Mouse (Mus musculus) spleen, adult 2 months (tissue): Measurements from ENCODE around the gene Cyp27b1. TPM values are rescaled to one million over a fixed set of nuclear protein-coding genes. Genes with fewer than 3 reads are reported as not detected.

ENCODE experiments used
- DNase-seq, 2 experiments: peaks; one replicate each; pipeline versions ENCODE4 v3.0.0 to v3.0.0-alpha.2; 2012 to 2021; ENCODE audit warnings: low spot score in 2 of 2, low read depth in 1 of 2
- H3K27ac ChIP-seq: fragments of 200-500 bp; 2 replicates; pipeline ENCODE4 v1.5.1; 2012; ENCODE audit warnings: low read length, inconsistent platforms; ENCODE audit not compliant: insufficient read depth
- H3K27me3 ChIP-seq: fragments of 200-500 bp; 2 replicates; pipeline ENCODE4 v1.6.1; 2012; ENCODE audit warnings: mild to moderate bottlenecking, moderate library complexity, low read length, inconsistent platforms; ENCODE audit not compliant: control insufficient read depth, insufficient read depth
- H3K36me3 ChIP-seq: fragments of 200-500 bp; 2 replicates; pipeline ENCODE4 v1.6.1; 2012; ENCODE audit warnings: mild to moderate bottlenecking, low read length, inconsistent platforms; ENCODE audit not compliant: control insufficient read depth, insufficient read depth
- H3K4me1 ChIP-seq: fragments of 200-500 bp; 2 replicates; pipeline ENCODE4 v1.6.1; 2011; ENCODE audit warnings: inconsistent platforms; ENCODE audit not compliant: control insufficient read depth, insufficient read depth, insufficient read length
- H3K4me3 ChIP-seq: fragments of 200-500 bp; 2 replicates; pipeline ENCODE4 v1.5.1; 2011; ENCODE audit warnings: mild to moderate bottlenecking, inconsistent platforms; ENCODE audit not compliant: insufficient read depth, insufficient read length; ENCODE audit errors: extremely low read depth
- CTCF ChIP-seq: fragments of 200-500 bp; IDR thresholded peaks from 2 replicates; pipeline ENCODE4 v1.5.1; 2011; ENCODE audit warnings: mild to moderate bottlenecking, inconsistent platforms; ENCODE audit not compliant: insufficient read depth, insufficient read length, insufficient replicate concordance; ENCODE audit errors: extremely low read depth
- POLR2A ChIP-seq: fragments of 200-500 bp; IDR thresholded peaks from 2 replicates; pipeline ENCODE4 v1.6.1; 2011; ENCODE audit warnings: low read depth, low read length, inconsistent platforms
- WGBS: fragments of 180-500 bp; shearing (Covaris S2); methylation state at CpG from one replicate; pipeline ENCODE4 v1.1.7; 2018; 5-methylcytosine and 5-hydroxymethylcytosine counted together
- polyA plus RNA-seq: library from polyadenylated mRNA; depleted of rRNA; stranded (reverse); fragments of >200 nt; gene quantifications from 2 replicates; pipeline ENCODE4 v1.2.3, GENCODE M21; 2012

Gene Cyp27b1
- polyA plus RNA-seq, 1 experiment, result 0.26 TPM

- TF ChIP-seq CTCF, result no peak
- no peak for TF ChIP-seq POLR2A
- WGBS, result 71% methylated on average over 5 of the region's 5 CpGs
- H3K4me1 ChIP-seq, result peaks cover 10% of the 10 kb centered on the region; the same call in 1 of the 2 replicates
- no peak for DNase-seq
- H3K36me3 ChIP-seq, result peaks cover 5% of the 10 kb centered on the region
- H3K27me3 ChIP-seq, result peaks cover 7% of the 10 kb centered on the region
- no peak overlapping the region for H3K27ac ChIP-seq
- H3K4me3 ChIP-seq, result no peak overlapping the region
Measured at GRCm38 (mm10) chr10:127062503-127062902, 14.5 kb downstream of the Cyp27b1 start.

GRCm38 (mm10) chr10:127063239-127063872 lies 15.3 kb downstream of the Cyp27b1 start, which contains the start of gene Cdk4:
Gene Cdk4, plus strand, starts transcription at chr10:127063534.
- 1% methylated on average over 45 of the region's 46 CpGs for WGBS
- peak; percentile 96 for DNase-seq

GRCm38 (mm10) chr10:127063913-127064870 lies 16.1 kb downstream of the Cyp27b1 start:
- Histone ChIP-seq H3K4me3 (peak overlapping the region; percentile 64), H3K27me3 (peaks cover 6% of the 10 kb centered on the region), H3K27ac (peak overlapping the region; percentile 68), H3K4me1 (peaks cover 4% of the 10 kb centered on the region; the same call in 1 of the 2 replicates), H3K36me3 (peaks cover 8% of the 10 kb centered on the region)
- 9% methylated on average over 37 of the region's 37 CpGs for WGBS
- TF ChIP-seq POLR2A, result no peak
- DNase-seq, result no peak

More at GRCm38 (mm10) chr10:127063239-127063872, 15.3 kb downstream of the Cyp27b1 start, which contains the start of gene Cdk4:
- Histone ChIP-seq H3K27ac (peak within 1 kb of the TSS; percentile 68), H3K27me3 (peaks cover 7% of the 10 kb centered on the region), H3K4me3 (peak within 1 kb of the TSS; percentile 64), H3K36me3 (peaks cover 8% of the 10 kb centered on the region), H3K4me1 (peaks cover 10% of the 10 kb centered on the region; the same call in 1 of the 2 replicates)
- no peak for TF ChIP-seq CTCF
- peak; percentile 38; the same call in 1 of the 2 replicates for TF ChIP-seq POLR2A

- H3K27ac ChIP-seq, result no peak overlapping the region
- DNase-seq, result no peak
- no peak overlapping the region for H3K4me3 ChIP-seq
- TF ChIP-seq POLR2A, result no peak
- no peak for TF ChIP-seq CTCF
- 85% methylated on average over 9 of the region's 9 CpGs for WGBS
- H3K27me3 ChIP-seq, result no peaks in the 10 kb centered on the region
- H3K36me3 ChIP-seq, result peaks cover 8% of the 10 kb centered on the region
- peaks cover 8% of the 10 kb centered on the region; the same call in 1 of the 2 replicates for H3K4me1 ChIP-seq
Measured at GRCm38 (mm10) chr10:127065981-127066380, 17.9 kb downstream of the Cyp27b1 start.

- no peak for TF ChIP-seq CTCF
- no peak for TF ChIP-seq POLR2A
- WGBS, result 95% methylated on average over 14 of the region's 14 CpGs
- no peak overlapping the region for H3K4me3 ChIP-seq
- H3K27me3 ChIP-seq, result no peaks in the 10 kb centered on the region
- no peak overlapping the region for H3K27ac ChIP-seq
- H3K4me1 ChIP-seq, result peaks cover 8% of the 10 kb centered on the region; the same call in 1 of the 2 replicates
- no peak for DNase-seq
- peaks cover 8% of the 10 kb centered on the region for H3K36me3 ChIP-seq
Measured at GRCm38 (mm10) chr10:127066519-127067018, 18.5 kb downstream of the Cyp27b1 start.

- Histone ChIP-seq H3K27me3 (no peaks in the 10 kb centered on the region), H3K36me3 (peaks cover 8% of the 10 kb centered on the region), H3K27ac (no peak overlapping the region), H3K4me1 (peaks cover 8% of the 10 kb centered on the region; the same call in 1 of the 2 replicates), H3K4me3 (no peak overlapping the region)
- WGBS, result 62% methylated on average over 9 of the region's 9 CpGs
- no peak for DNase-seq
- TF ChIP-seq POLR2A (no peak), CTCF (no peak)
Measured at GRCm38 (mm10) chr10:127068360-127069038, 20.4 kb downstream of the Cyp27b1 start.
